Mouse (Mus musculus) A20 (cell line): ENCODE data around the gene Ankrd44.
A peak's percentile ranks its signal among the peaks of the same experiment; 100 is the strongest.
"Not testable (repeated sequence)": the region's sequence is repeated elsewhere in the genome, so short reads cannot be mapped to it uniquely, and the experiment has no call there.

Experiments used
- DNase-seq: peaks from one replicate; pipeline ENCODE4 v3.0.0-alpha.2; 2011; ENCODE audit warnings: low read depth, low spot score

Ankrd44 gene

GRCm38 (mm10) chr1:54925971-54926771 is at the start of gene Ankrd44:
TSS of gene Ankrd44 (minus strand) at chr1:54926387.
- peak; percentile 87 for DNase-seq

DNA sequence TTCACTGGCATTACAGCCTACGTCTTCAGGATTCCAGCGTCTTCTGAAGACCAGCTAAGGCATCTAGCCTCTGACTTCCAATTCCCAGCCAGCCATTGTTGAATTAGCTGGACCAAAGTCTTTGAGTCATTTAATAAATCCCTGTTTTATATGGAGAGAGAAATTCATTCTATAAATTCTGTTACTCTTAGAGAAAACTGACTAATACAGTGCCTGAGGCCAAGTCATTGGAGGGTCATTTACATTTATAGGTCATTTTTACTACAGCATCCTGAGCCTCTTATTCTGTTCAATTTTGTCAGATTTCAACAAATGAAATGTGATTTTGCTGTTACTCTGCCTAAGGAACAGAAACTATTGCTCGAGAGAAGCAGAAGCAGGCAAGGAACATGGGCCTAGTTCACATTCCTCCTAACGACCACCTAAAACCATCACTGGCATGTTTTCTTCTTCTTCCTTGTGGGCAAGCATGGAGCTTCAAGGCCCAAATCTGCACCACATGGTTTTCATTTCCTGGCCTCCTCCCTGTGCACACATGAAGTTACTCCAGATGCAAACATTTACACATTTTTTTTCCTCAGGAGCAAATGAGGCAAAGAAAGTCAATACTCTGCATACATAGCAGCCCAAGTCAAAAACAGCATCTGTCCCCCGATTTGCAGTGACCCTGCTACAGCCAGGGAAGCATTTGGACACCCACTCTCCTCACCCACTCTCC is 45.7 kb upstream of the Ankrd44 start:
- DNase-seq = no peak

- DNase-seq = no peak
Observed at GRCm38 (mm10) chr1:54966858-54967257, 40.7 kb upstream of the Ankrd44 start.

GRCm38 (mm10) chr1:54965159-54965995 is 39.2 kb upstream of the Ankrd44 start:
- DNase-seq = no peak

GRCm38 (mm10) chr1:54961724-54962123 is 35.5 kb upstream of the Ankrd44 start:
- no peak for DNase-seq

- no peak for DNase-seq
Observed at GRCm38 (mm10) chr1:54960613-54961165, 34.5 kb upstream of the Ankrd44 start.

DNA sequence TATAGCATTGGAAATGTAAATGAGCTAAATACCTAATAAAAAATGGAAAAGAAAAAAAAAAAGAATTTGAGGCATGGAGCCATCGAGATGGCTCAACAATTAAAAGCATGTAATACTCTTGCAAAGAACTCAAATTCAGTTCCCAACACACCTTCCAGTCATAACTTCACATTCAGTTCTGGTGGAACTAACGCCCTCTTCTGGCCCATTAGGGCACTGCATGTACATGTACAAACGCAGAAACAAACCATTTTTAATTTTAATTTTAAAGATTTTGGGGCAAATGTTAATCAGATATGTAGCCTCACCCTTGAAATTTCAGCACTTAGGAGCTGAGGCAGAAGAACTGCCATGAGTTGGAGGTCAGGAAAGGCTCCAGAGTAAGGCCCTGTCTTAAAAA is 32.3 kb upstream of the Ankrd44 start:
- peak; percentile 24 for DNase-seq

- DNase-seq = not testable (repeated sequence)
Observed at GRCm38 (mm10) chr1:54956995-54957394, 30.8 kb upstream of the Ankrd44 start.

- DNase-seq = no peak
Observed at GRCm38 (mm10) chr1:54954856-54955255, 28.7 kb upstream of the Ankrd44 start.

- DNase-seq = peak; percentile 26
Observed at GRCm38 (mm10) chr1:54944648-54945047, 18.5 kb upstream of the Ankrd44 start.

DNA sequence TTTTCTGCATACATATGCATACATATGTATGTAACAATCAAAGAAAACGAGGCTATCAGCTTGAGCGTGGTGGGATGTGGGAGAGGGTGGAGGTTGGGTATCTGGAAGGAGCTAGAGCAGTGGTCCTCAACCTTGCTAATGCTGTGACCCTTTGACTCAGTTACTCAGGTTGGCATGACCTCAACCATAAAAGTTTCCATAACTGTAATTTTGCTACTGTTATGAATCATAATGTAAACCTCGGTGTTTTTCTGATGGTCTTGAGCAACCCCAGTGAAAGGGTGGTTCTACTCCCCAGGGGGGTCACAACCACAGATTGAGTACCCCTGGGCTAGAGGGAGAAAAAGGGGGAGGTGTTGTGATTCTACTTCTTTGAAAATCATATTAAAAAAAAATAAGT is 9.3 kb upstream of the Ankrd44 start:
- no peak for DNase-seq

DNA sequence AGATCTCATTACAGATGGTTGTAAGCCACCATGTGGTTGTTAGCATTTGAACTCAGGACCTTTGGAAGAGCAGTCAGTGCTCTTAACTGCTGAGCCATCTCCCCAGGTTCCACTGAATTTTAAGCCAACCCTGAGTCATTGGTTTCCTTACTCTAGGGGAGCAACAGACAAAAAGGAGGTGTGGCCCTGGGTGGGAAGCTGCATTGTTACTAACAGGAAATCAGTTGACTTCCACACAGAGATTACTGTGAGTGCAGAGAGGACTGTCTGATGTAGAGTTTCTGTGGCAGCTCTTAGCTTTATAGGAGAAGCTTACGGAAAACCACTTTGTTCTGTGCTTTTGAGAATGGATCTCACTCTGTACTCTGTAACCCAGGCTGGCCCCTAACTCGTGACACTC is 8.7 kb upstream of the Ankrd44 start:
- DNase-seq = no peak

DNA sequence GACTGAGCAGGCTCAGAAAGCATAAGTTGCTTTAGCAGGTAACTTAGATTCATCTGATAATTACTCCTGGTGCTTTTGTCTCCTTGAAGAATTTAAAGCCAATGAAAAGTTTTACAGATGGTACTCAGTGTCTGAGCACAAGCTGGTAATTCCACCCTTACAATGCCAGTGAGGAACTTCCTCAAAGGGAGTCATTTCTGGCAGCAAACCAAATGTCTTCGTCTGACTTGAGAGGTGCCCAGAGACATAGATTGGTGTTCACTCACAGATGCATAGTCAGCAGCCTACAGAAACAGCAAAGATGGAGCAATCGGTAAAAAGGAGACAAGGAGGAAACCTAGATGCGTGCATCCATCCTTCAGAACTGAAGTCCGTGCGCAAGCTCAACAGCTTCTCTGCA is 7.5 kb upstream of the Ankrd44 start:
- no peak for DNase-seq

GRCm38 (mm10) chr1:54932456-54933115 is 6.4 kb upstream of the Ankrd44 start:
- no peak for DNase-seq

DNA sequence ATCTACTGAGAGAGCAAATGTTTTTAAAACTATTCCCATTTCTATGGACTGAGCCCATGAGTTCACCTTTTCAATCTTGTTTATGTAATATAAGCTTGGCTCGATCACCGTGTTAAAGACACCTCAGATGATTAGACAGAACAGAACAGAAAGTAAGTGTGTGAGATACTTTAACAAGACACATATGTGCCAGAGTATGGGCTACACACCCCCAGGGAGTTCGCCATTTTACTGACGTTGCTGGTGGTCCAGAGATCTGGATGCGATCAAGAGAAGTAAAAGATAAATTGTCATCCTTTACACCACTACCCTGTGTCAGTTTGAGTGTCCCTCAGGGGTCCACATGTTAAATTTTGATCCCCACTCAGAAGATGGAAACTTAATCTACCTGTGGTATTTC is 5.0 kb upstream of the Ankrd44 start:
- DNase-seq = no peak

- DNase-seq = no peak
Observed at GRCm38 (mm10) chr1:54930670-54931200, 4.5 kb upstream of the Ankrd44 start.

- DNase-seq = peak; percentile 65
Observed at GRCm38 (mm10) chr1:54925451-54925934, 694 bp downstream of the Ankrd44 start.

DNA sequence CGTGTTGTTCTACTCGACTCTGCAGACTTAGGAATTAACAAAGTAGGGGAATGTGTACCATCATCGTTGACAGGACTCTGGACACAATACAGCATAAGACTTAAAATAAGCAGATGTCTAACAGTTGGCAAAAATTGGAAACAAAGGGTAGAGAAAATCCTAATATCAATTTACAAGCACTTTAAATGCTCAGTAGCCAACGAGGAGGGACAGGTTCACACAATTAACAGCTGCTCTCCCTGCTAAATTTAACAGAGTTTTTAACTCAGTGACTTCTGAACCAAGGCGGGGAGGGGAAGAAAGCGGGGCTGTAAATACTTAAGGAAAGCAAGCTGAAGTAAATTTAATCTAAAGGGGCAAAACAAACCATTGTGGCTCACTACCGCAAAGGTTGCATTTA is 1.4 kb downstream of the Ankrd44 start:
- peak; percentile 62 for DNase-seq

DNA sequence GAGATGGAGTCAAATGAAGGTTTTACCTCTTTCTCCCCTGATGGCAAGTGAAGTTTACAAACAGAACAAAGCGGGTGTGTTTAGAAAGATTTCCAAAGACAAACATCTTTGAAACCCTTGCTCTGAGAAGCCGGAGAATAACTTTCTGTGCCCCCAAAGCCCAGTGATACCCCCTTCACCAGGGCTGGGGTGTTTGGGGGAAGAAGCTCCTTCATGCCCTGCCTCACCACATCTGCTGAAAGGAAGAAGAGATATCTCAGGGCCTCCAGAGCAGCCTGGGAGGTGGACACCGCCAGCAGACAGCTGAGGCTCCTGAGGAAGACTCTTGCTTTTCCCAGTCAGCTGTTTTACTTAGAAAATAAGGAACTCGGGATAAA is 1.9 kb downstream of the Ankrd44 start:
- DNase-seq = peak; percentile 40

- peak; percentile 34 for DNase-seq
Observed at GRCm38 (mm10) chr1:54923366-54924308, 2.5 kb downstream of the Ankrd44 start.
